Mouse (Mus musculus) ES-Bruce4 (cell line): ENCODE data around the gene Nucb1. TPM values are rescaled to one million over a fixed set of nuclear protein-coding genes. Genes with fewer than 3 reads are reported as not detected.
A peak's percentile ranks its signal among the peaks of the same experiment; 100 is the strongest.

Experiments
- H3K27ac ChIP-seq: 2 replicates; pipeline ENCODE4 v1.5.1; 2012; ENCODE audit warnings: low read length, inconsistent platforms; ENCODE audit not compliant: insufficient read depth
- H3K27me3 ChIP-seq: 2 replicates; pipeline ENCODE4 v1.6.1; 2012; ENCODE audit warnings: mild to moderate bottlenecking, low read length, inconsistent platforms; ENCODE audit not compliant: control insufficient read depth, poor library complexity, insufficient read depth, severe bottlenecking
- H3K36me3 ChIP-seq: 2 replicates; pipeline ENCODE4 v1.6.1; 2012; ENCODE audit warnings: inconsistent platforms, mild to moderate bottlenecking, low read length, moderate library complexity; ENCODE audit not compliant: control insufficient read depth, poor library complexity, insufficient read depth, severe bottlenecking
- H3K4me1 ChIP-seq: one replicate; pipeline ENCODE4 v1.8.1; 2011; ENCODE audit warnings: low read length; ENCODE audit not compliant: control insufficient read depth, insufficient read depth
- H3K4me3 ChIP-seq: 2 replicates; pipeline ENCODE4 v1.5.1; 2011; ENCODE audit warnings: low read depth, mild to moderate bottlenecking, low read length
- H3K9ac ChIP-seq: 2 replicates; pipeline ENCODE4 v1.6.1; 2012; ENCODE audit warnings: low read depth, mild to moderate bottlenecking, inconsistent platforms; ENCODE audit not compliant: poor library complexity, severe bottlenecking
- H3K9me3 ChIP-seq: replicated peaks from 2 replicates; pipeline ENCODE4 v1.6.1; 2012; ENCODE audit warnings: mild to moderate bottlenecking, low read length, inconsistent platforms; ENCODE audit not compliant: control insufficient read depth, poor library complexity, insufficient read depth, severe bottlenecking
- CTCF ChIP-seq: IDR thresholded peaks from one replicate; pipeline ENCODE4 v1.8.1; 2011; ENCODE audit warnings: low read depth, low read length
- EP300 ChIP-seq: IDR thresholded peaks from 2 replicates; pipeline ENCODE4 v1.6.1; 2011; ENCODE audit warnings: low read depth, low read length; ENCODE audit not compliant: insufficient read depth
- POLR2A ChIP-seq: IDR thresholded peaks from one replicate; pipeline ENCODE4 v1.8.1; 2011; ENCODE audit warnings: low read length; ENCODE audit not compliant: insufficient read depth
- polyA plus RNA-seq: library from polyadenylated mRNA; stranded (reverse); fragments of >200 nt; gene quantifications from 2 replicates; pipeline ENCODE4 v1.2.4, GENCODE M21; 2011; ENCODE audit warnings: low read depth; ENCODE audit not compliant: missing spikeins, insufficient read depth, insufficient read length

The Nucb1 gene
- polyA plus RNA-seq, 1 experiment, result 105 TPM

DNA sequence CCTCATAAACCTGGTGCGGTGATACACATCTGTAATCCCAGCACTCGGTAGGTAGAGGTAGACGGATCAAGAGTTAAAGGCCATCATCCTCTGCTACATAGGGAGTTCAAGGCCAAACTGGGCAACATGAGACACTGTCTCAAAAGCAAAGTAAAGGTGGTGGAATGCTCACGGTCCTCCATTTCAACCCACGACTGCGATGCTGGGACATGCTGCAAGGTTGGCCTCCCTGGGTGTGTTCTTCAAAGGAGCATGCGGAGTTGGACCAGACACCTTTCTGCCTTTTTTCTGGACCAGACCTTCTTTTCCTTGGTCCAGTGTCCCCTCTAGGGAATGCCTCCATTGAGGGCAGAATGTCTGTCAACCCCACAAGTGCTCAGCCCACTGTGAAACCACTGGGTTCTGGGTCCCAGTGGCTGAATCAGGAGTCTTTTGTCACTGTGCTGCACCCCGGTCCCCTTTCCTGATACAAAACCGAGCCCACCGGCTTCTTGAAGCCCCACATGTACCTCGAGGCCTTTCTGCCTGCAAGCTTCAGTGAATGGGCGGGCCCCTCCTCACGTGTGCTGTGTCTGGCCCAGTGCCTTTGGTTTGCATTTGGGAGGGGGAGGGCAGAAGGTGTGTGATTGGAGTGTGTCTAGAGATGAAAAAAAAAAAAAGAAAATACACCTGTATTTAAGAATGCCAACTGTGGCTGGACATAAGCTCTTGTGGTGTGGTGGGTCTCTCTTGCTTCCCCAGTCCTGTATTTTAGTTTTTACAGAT lies 54.1 kb downstream of the Nucb1 start:
- no peak overlapping the region for H3K4me3 ChIP-seq
- peaks cover 3% of the 10 kb centered on the region for H3K4me1 ChIP-seq
- no peak overlapping the region for H3K9ac ChIP-seq
- H3K36me3 ChIP-seq, result peaks cover 29% of the 10 kb centered on the region
- no peaks in the 10 kb centered on the region for H3K27me3 ChIP-seq
- H3K27ac ChIP-seq, result peak overlapping the region; percentile 57
- TF ChIP-seq EP300 (no peak), CTCF (no peak), POLR2A (no peak)
- no peaks in the 10 kb centered on the region for H3K9me3 ChIP-seq

DNA sequence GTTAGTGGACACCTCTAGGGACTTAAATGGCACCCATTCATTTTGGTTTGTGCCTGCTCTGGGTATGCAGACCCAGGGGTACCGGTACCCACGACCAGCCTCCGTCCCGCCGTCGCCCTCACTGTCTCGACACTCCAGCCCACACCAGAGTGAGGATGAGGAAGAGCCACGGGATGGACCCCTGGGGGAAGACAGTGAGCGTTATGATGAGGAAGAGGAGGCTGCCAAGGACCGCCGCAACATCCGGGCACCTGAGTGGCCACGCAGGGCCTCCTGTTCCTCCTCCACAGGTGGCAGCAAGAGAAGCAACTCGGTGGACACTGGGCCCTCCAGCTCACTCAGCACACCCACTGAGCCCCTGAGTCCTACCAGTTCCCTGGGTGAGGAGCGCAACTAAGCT lies 55.2 kb downstream of the Nucb1 start:
- no peaks in the 10 kb centered on the region for H3K9me3 ChIP-seq
- peaks cover 3% of the 10 kb centered on the region for H3K4me1 ChIP-seq
- TF ChIP-seq CTCF, result no peak
- TF ChIP-seq EP300, result no peak
- no peak for TF ChIP-seq POLR2A
- peaks cover 26% of the 10 kb centered on the region for H3K36me3 ChIP-seq
- no peak overlapping the region for H3K4me3 ChIP-seq
- H3K27me3 ChIP-seq, result no peaks in the 10 kb centered on the region
- H3K27ac ChIP-seq, result no peak overlapping the region
- H3K9ac ChIP-seq, result no peak overlapping the region

DNA sequence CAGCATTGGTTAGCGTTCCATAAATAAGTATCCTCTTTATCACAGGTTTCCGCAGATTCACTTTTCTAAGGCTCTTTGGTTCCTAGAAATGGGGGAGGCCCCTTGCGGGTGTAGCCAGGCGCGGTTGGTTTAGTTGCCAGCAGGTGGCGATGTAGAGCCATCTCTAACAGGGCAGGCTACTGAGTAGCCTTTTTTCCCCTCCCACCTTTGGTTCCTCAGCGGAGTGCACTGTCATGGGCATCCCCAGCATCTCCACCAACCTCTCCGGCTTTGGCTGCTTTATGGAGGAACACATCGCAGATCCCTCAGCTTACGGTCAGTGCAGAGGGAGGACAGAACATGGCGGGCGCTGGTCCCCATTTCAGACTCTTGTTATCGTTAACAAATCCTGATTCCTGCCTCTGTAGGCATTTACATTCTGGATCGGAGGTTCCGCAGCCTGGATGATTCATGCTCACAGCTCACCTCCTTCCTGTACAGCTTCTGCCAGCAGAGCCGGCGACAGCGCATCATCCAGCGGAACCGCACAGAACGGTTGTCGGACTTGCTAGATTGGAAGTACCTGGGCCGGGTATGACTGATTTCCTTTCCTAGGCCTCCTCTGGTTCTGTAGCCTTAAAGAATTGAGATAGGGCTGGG lies 58.7 kb downstream of the Nucb1 start:
- Histone ChIP-seq H3K36me3 (0 out of 2 replicates have a peak, but pooled peaks cover 5% of the 10 kb centered on the region), H3K4me3 (peak overlapping the region; percentile 35), H3K27me3 (no peaks in the 10 kb centered on the region), H3K4me1 (peaks cover 6% of the 10 kb centered on the region), H3K9me3 (no peaks in the 10 kb centered on the region), H3K9ac (no peak overlapping the region), H3K27ac (no peak overlapping the region)
- peak; percentile 88 for TF ChIP-seq CTCF
- TF ChIP-seq POLR2A, result no peak
- 0 out of 2 replicates have a peak, but pooled peaks have one; percentile 20 for TF ChIP-seq EP300

DNA sequence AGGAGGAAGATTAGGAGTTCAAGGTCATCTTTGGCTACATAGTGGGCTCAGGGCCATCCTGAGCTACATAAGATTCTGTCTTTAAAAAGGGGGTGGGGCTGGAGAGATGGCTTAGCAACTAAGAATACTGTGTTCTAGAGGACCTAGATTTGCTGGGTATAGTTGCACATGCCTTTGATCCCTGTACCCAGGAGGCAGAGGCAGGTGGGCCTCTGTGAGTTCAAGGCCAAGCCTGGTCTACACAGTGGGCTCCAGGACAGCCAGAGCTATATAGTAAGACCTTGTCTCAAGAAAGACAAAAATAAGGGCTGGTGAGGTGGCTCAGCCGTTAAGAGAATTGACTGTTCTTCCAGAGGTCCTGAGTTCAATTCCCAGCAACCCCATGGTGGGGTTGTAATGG lies 60.2 kb downstream of the Nucb1 start:
- 0 out of 2 replicates have a peak overlapping the region, but pooled peaks have one; percentile 9 for H3K9ac ChIP-seq
- H3K27me3 ChIP-seq, result no peaks in the 10 kb centered on the region
- H3K9me3 ChIP-seq, result no peaks in the 10 kb centered on the region
- no peak overlapping the region for H3K4me3 ChIP-seq
- 0 out of 2 replicates have a peak, but pooled peaks cover 5% of the 10 kb centered on the region for H3K36me3 ChIP-seq
- H3K27ac ChIP-seq, result peak overlapping the region; percentile 79
- peaks cover 3% of the 10 kb centered on the region for H3K4me1 ChIP-seq
- no peak for TF ChIP-seq CTCF
- TF ChIP-seq EP300, result no peak
- TF ChIP-seq POLR2A, result no peak

DNA sequence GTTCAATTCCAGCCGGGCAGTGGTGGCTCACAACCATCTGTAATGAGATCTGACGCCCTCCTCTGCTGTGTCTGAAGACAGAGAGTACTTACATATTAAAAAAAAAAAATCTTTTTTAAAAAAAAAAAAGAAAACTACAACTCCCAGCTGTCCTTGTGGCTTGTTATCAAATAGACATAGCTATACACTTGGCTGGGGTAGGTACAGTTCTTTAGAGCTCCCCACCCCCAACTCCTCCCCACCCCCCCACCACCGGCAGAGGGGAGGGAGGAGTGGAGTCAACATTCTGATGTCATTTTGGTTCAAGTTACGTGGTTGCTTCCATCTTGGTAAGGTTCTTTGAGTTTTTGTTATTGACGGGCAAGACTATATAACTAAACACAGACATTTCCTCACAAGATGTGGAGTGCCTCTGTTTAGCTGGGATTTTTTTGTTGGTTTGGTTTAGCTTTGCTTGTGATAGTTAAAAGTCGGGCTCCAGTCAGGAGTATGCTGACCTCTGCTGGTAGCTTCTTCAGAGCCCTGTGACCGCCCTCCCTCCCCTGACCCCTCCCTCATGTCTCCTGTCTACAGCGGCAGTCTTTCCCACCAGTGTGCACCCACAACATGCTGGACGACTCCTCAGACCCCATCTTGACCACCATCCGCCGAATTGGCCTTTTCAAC lies 62.7 kb downstream of the Nucb1 start:
- peak overlapping the region; percentile 85 for H3K27ac ChIP-seq
- TF ChIP-seq EP300, result no peak
- TF ChIP-seq POLR2A, result no peak
- peak; percentile 75 for TF ChIP-seq CTCF
- H3K27me3 ChIP-seq, result no peaks in the 10 kb centered on the region
- H3K4me3 ChIP-seq, result peak overlapping the region; percentile 62
- H3K4me1 ChIP-seq, result peaks cover 3% of the 10 kb centered on the region
- H3K9ac ChIP-seq, result peak overlapping the region; percentile 24
- 0 out of 2 replicates have a peak, but pooled peaks cover 7% of the 10 kb centered on the region for H3K36me3 ChIP-seq
- H3K9me3 ChIP-seq, result no peaks in the 10 kb centered on the region
